Mouse (Mus musculus) stomach, postnatal 0 days (tissue): ENCODE measurements around the gene Ssna1. TPM values are rescaled to one million over a fixed set of nuclear protein-coding genes. Genes with fewer than 3 reads are reported as not detected.
A peak's percentile ranks its signal among the peaks of the same experiment; 100 is the strongest.

Experiments
- ATAC-seq: fragments of 200-750 bp; cut with Nextera tagmentation; 2 replicates; pipeline ENCODE4 v1.8.0; 2017; ENCODE audit not compliant: low FRiP score, low TSS enrichment
- DNase-seq: peaks from one replicate; pipeline ENCODE4 v3.0.0-alpha.2; 2016; ENCODE audit warnings: low spot score
- H3K27ac ChIP-seq: fragments of 300-500 bp; sonication (generic); replicated peaks from 2 replicates; pipeline ENCODE4 v1.5.1; 2014; ENCODE audit warnings: mild to moderate bottlenecking, control low read depth
- H3K27me3 ChIP-seq: fragments of 300-500 bp; sonication (generic); 2 replicates; pipeline ENCODE4 v1.6.1; 2014; ENCODE audit warnings: low read length; ENCODE audit not compliant: control insufficient read depth, insufficient read depth
- H3K36me3 ChIP-seq: fragments of 300-500 bp; sonication (generic); 2 replicates; pipeline ENCODE4 v1.6.1; 2014; ENCODE audit warnings: low read length, mixed read lengths; ENCODE audit not compliant: control insufficient read depth, insufficient read depth
- H3K4me1 ChIP-seq: fragments of 300-500 bp; sonication (generic); replicated peaks from 2 replicates; pipeline ENCODE4 v1.6.1; 2014; ENCODE audit warnings: antibody characterized with exemption; ENCODE audit not compliant: control insufficient read depth, insufficient read depth
- H3K4me2 ChIP-seq: fragments of 300-500 bp; sonication (generic); replicated peaks from 2 replicates; pipeline ENCODE4 v1.6.1; 2014; ENCODE audit warnings: low read depth, mild to moderate bottlenecking, control low read depth, moderate library complexity
- H3K4me3 ChIP-seq: fragments of 300-500 bp; sonication (generic); 2 replicates; pipeline ENCODE4 v1.5.1; 2014; ENCODE audit warnings: low read depth, low read length, control low read depth
- H3K9ac ChIP-seq: fragments of 300-500 bp; sonication (generic); 2 replicates; pipeline ENCODE4 v1.6.1; 2014; ENCODE audit warnings: mild to moderate bottlenecking, low read length, control low read depth, mixed read lengths
- H3K9me3 ChIP-seq: fragments of 300-500 bp; sonication (generic); 2 replicates; pipeline ENCODE4 v1.6.1; 2016; ENCODE audit warnings: low read length; ENCODE audit not compliant: control insufficient read depth
- CTCF ChIP-seq: IDR thresholded peaks from 2 replicates; pipeline ENCODE4 v1.5.1; 2016; ENCODE audit warnings: antibody characterized with exemption, low read depth, mild to moderate bottlenecking, moderate library complexity
- EP300 ChIP-seq: optimal IDR thresholded peaks from 2 replicates; pipeline ENCODE3; 2016; ENCODE audit warnings: antibody characterized with exemption
- WGBS: fragments of 180-500 bp; shearing (Covaris S2); extraction: QIAGEN DNeasy Blood & Tissue Kit; methylation state at CpG from one replicate; pipeline ENCODE4 v1.1.7; 2014; 5-methylcytosine and 5-hydroxymethylcytosine counted together
- polyA plus RNA-seq: library from polyadenylated mRNA; unstranded; fragments of >200 nt; fragmentation: Nextera tagmentation; extraction: Ambion mirVana; gene quantifications from 2 replicates; pipeline ENCODE4 v1.2.1, GENCODE M21; 2015

Ssna1 gene
- polyA plus RNA-seq, 1 experiment from 2014 or later = 162 TPM

DNA sequence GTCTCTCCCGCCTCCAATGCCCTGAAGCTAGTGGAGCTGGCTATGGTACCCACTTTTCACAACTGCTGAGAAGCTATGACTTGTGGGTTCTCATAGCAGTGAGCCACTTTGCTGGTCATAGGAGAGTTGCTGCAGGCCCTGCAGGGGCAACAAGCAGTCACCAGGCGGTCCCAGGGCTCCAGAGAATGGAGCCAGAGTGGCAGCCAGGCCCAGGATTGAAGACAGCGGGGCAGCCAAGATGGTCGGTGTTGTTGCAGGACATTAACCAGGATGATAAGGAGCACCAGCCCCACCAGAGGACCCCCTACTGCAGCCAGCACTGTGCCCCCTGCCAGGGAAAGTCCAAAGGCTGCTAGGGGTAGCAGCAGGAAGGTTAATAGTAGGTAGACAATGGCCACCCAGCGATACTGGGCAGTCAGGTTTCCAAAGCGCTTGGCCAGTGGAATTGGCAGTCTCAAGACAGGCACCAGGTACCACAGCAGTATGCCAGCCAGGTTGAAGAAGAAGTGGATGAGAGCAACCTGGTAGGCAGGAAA, 43.2 kb downstream of the Ssna1 start:
- ATAC-seq = no peak
- H3K9ac ChIP-seq = no peak overlapping the region
- H3K27ac ChIP-seq = peak overlapping the region; percentile 87
- H3K36me3 ChIP-seq = no peaks in the 10 kb centered on the region
- peak overlapping the region; percentile 40; the same call in 1 of the 2 replicates for H3K4me2 ChIP-seq
- H3K9me3 ChIP-seq = no peaks in the 10 kb centered on the region
- TF ChIP-seq EP300 = no peak
- no peak for TF ChIP-seq CTCF
- no peaks in the 10 kb centered on the region for H3K4me1 ChIP-seq
- H3K4me3 ChIP-seq = no peak overlapping the region
- H3K27me3 ChIP-seq = no peaks in the 10 kb centered on the region
- DNase-seq = no peak
- 63% methylated on average over 6 of the region's 6 CpGs for WGBS

- ATAC-seq = peak; percentile 67
- WGBS = 0% methylated on average over 7 of the region's 7 CpGs
- peak overlapping the region; percentile 31; the same call in 1 of the 2 replicates for H3K9ac ChIP-seq
Observed at GRCm38 (mm10) chr2:25228431-25228889, 43.8 kb downstream of the Ssna1 start.

DNA sequence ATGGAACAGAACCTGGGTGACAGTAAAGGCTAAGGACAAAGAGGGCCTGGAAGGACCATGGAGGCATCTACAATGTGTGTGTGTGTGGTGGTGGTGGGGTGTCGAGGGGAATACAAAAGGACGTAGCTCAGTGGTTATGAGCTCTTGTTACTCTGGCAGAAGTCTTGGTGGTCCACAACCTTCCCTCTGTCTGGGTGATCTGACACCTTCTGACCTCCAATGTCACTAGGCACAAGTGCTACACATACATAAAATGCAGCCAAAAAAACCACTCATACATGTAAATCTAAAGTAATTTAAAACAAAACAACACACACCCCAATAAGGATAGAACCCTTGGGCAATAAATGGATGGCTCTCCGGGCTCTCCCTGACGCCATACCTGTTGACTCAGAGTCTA, 44.8 kb downstream of the Ssna1 start:
- Histone ChIP-seq H3K27ac (no peak overlapping the region), H3K9me3 (no peaks in the 10 kb centered on the region), H3K27me3 (no peaks in the 10 kb centered on the region), H3K4me3 (no peak overlapping the region), H3K4me2 (no peak overlapping the region), H3K36me3 (no peaks in the 10 kb centered on the region), H3K4me1 (no peaks in the 10 kb centered on the region), H3K9ac (no peak overlapping the region)
- ATAC-seq (no peak), DNase-seq (no peak)
- TF ChIP-seq EP300 = no peak
- TF ChIP-seq CTCF = no peak
- WGBS = 91% methylated on average over 4 of the region's 4 CpGs

More at GRCm38 (mm10) chr2:25228431-25228889, 43.8 kb downstream of the Ssna1 start:
- peak overlapping the region; percentile 40 for H3K4me2 ChIP-seq
- DNase-seq = peak; percentile 88
- peak overlapping the region; percentile 87 for H3K27ac ChIP-seq
- no peaks in the 10 kb centered on the region for H3K9me3 ChIP-seq
- no peaks in the 10 kb centered on the region for H3K27me3 ChIP-seq
- peak overlapping the region; percentile 8; the same call in 1 of the 2 replicates for H3K4me3 ChIP-seq
- TF ChIP-seq EP300 (peak; percentile 64), CTCF (peak; percentile 74)
- H3K4me1 ChIP-seq = no peaks in the 10 kb centered on the region
- H3K36me3 ChIP-seq = no peaks in the 10 kb centered on the region

DNA sequence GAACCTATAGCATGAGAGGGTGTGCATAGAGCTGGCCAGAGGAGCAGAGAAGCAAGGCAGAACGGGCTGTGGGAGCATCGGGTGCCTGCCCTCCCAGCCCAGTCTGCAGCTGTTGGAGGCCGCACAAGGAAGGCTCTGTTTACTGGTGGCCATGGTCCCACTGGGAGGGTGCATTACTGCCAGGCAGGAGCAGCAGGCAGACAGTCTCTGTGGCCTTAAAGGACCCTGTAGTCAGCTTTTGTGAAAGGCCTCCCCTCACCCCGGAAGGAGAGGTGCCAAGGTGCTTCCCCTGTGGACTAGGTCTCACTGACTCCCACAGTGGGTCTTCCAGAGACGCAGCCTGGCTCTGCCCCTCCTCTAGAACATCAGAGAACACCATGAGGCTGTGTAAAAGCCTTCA, 45.4 kb downstream of the Ssna1 start:
- Histone ChIP-seq H3K9ac (no peak overlapping the region), H3K4me1 (no peaks in the 10 kb centered on the region), H3K9me3 (no peaks in the 10 kb centered on the region), H3K4me3 (no peak overlapping the region), H3K36me3 (no peaks in the 10 kb centered on the region), H3K27me3 (no peaks in the 10 kb centered on the region), H3K27ac (no peak overlapping the region), H3K4me2 (no peak overlapping the region)
- TF ChIP-seq EP300 (no peak), CTCF (no peak)
- DNase-seq (no peak), ATAC-seq (no peak)
- 77% methylated on average over 5 of the region's 5 CpGs for WGBS

- Histone ChIP-seq H3K27me3 (no peaks in the 10 kb centered on the region), H3K4me3 (peak overlapping the region; percentile 48; the same call in 1 of the 2 replicates), H3K9me3 (no peaks in the 10 kb centered on the region), H3K4me2 (peak overlapping the region; percentile 55), H3K4me1 (no peaks in the 10 kb centered on the region), H3K36me3 (no peaks in the 10 kb centered on the region), H3K9ac (0 out of 2 replicates have a peak overlapping the region, but pooled peaks have one; percentile 67), H3K27ac (peak overlapping the region; percentile 97)
- 55% methylated on average over 8 of the region's 8 CpGs for WGBS
- ATAC-seq (no peak), DNase-seq (no peak)
- TF ChIP-seq EP300 (no peak), CTCF (no peak)
Observed at GRCm38 (mm10) chr2:25225811-25226379, 46.3 kb downstream of the Ssna1 start.
